Mouse (Mus musculus) liver, postnatal 0 days (tissue): ENCODE measurements around the gene Arhgap22.

Source experiments
- CTCF ChIP-seq: sonication (generic); IDR thresholded peaks from 2 replicates; pipeline ENCODE4 v1.5.1; 2016; ENCODE audit warnings: antibody characterized with exemption, low read depth
- EP300 ChIP-seq: IDR thresholded peaks from 2 replicates; pipeline ENCODE4 v1.6.1; 2016; ENCODE audit warnings: antibody characterized with exemption, low read depth, mild to moderate bottlenecking

DNA sequence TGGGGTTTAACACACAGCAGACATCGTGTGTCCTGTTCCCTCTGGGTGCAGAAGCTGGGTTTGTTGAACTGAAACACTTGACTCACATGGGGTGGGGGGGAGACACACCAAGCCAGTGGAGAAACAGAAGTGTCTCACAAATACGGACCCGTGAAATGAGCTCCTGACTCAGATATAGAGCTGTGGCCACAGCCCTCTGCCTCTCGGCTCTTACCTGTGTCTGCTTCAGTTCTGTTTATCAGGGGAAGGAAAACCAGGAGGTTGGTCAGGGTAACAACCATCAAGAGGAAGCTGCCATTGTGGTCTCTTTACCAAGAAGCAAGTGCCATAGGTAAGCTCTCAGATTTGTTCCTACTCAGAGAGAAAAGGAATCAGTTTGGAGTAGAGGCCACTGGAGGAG lies 45.1 kb upstream of the Arhgap22 start:
- no peak for TF ChIP-seq CTCF
- TF ChIP-seq EP300 = no peak
